Mouse (Mus musculus) G1E-ER4 (cell line): ENCODE results near the gene Itgbl1. TPM values are rescaled to one million over a fixed set of nuclear protein-coding genes. Genes with fewer than 3 reads are reported as not detected.

ENCODE experiments used
- GATA1 ChIP-seq: IDR thresholded peaks from one replicate; pipeline ENCODE4 v1.8.0; 2012; ENCODE audit warnings: low read length, inconsistent platforms
- polyA plus RNA-seq: library from polyadenylated mRNA; stranded (reverse); fragments of >175 nt; gene quantifications from 2 replicates; pipeline ENCODE4 v1.2.3, GENCODE M21; 2012

Gene Itgbl1
- not detected in 2 replicates for polyA plus RNA-seq

DNA sequence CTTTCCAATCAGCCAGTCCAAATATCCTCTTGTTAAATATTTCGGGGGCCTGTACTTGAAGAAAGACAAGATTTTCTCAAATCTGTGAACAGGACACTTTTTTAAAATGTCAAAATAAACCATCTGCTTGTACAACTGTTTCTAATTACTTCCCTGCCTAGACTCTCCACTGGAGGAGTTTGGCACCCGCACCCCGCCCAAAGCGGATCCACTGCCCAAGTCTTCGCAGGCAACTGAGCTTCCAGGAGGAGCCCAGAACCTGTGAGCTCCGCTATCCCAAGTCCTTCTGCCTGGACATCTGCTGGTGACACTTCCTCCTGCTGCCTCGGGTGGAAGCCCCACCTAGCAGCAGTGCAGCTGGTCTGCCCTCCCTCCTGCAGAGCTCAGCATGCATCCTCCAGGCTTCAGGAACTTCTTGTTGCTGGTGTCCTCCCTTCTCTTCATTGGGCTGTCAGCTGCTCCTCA is at the start of gene Itgbl1:
TSS of gene Itgbl1 (plus strand) at position 51 of the 465 bp plus-strand sequence.
- TF ChIP-seq GATA1, result no peak

DNA sequence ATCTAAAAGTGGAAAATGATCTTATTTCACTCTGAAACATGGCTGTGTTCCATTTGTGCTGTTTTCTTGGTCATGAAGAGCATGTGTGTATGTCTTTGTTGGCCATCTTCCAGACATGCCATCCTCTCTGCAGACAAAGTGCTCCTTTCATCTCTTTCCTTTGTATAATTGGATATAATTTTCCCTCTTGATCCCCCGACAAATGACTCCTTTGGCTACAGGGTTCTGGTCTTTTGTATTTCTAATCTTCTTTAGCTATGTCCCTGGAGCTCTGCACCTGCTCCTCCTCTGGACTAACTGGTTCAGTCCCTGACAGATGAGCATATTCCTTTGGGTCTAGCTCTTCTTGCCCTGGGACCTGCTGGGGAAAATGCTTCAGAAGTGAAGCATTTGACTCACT is 36.8 kb upstream of the Itgbl1 start:
- no peak for TF ChIP-seq GATA1

DNA sequence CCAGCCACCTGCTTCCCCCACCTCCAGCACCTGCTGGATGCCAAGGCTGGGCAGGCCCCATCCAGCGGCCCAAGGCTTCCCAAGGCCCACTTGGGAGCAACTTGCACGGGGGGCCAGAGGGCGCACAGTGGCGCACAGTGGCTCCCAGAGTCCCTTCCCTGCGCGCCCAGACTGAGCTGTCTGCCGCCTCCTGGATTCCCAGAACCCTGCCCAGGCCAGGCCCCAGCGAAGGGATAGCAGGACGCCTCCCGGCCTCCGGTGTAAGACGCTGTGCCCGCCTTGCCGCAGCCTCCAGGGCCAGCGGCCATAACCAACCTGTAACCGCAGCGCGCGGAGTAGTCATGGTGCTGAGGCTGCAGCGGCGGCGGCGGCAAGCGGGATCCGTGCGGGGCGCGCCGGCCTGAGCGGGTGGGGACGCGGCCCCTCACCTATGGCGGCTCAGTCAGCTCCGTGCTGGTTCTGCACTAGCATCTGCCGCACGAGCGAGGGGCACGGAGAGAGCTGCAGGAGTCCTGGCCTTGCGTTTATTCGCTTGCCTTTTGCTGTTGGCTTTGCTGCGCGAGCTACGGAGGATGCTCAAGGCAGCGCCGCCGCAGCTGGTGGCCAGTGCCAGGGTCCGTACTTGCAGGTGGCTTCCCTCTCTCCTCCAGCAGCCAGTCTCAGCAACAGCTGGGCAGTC is 33.1 kb upstream of the Itgbl1 start, which contains the start of gene Nalcn:
TSS of gene Nalcn (minus strand) at position 644 of the 679 bp plus-strand sequence.
- TF ChIP-seq GATA1, result no peak

DNA sequence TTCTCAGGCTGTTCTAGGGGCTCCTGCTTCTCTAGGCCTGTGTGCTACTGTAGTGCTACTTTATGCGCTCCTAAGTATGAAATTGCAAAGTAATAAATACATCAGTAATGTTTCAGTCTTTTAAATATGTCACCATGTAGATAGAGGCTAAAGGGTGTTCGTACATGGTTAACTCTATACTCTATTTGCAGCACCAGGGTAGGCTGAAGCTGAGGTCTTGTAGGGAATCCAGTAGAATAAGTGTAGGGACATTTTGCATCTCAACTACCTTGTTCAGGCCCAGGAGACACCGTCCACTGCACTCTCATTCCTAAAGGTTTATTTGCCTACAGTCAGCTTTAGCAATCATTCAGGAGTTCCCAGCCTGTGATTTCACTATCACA is 32.6 kb upstream of the Itgbl1 start:
- no peak for TF ChIP-seq GATA1

DNA sequence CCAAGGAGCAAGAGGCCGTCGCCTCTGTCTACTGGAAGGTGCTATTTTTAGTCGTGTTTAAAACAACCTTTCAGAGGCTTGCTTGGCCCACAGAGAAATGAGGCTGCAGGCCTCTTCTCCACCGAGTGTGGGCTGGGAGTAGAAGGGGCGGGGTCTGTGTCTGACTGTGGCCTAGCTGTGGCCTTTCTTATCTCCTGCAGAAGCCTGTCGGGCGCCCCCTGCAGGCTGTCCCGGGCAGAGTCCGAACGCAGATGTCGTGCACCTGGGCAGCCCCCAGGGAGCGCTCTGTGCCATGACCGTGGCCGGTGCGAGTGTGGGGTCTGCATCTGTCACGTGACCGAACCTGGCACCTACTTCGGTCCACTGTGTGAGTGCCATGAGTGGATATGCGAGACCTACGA is 1.3 kb downstream of the Itgbl1 start:
- TF ChIP-seq GATA1, result no peak

DNA sequence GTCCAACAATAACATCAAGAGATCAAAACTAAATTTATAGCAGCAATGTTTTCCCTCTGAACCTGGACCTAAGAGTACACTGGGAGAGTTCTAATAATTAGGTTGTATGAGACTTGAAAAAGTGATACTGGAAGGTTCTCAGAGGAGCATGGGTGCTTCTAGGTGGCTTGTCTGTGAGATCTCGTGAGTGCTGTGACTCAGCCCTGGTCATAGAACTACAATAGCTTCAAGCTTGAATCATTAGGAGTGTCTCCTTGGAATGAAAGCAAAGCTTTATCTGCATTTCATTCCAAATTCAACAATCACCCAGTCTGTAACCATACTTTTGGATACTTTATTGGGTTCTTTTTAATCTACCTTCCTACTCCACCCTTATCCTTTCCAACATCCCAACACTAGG is 2.6 kb downstream of the Itgbl1 start:
- no peak for TF ChIP-seq GATA1

DNA sequence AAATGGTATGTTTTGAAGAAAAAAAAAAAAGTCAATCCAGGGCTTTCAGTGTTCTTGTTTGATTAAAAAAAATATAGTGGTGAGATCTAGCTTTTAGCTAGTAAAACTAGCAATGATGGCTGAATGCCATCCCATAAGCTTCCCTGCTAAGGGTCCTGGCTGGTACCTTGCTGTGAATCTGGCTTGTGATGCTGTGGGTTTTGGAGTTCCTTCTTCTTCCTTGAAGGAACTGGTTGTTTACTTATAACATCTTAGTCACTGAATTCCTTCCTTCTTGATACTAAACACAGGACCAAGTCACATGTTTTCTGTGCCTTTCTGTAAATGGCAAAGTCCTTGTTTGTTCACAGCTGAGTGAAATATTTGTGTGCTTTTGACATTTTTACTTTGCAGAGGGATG is 3.4 kb downstream of the Itgbl1 start:
- no peak for TF ChIP-seq GATA1

DNA sequence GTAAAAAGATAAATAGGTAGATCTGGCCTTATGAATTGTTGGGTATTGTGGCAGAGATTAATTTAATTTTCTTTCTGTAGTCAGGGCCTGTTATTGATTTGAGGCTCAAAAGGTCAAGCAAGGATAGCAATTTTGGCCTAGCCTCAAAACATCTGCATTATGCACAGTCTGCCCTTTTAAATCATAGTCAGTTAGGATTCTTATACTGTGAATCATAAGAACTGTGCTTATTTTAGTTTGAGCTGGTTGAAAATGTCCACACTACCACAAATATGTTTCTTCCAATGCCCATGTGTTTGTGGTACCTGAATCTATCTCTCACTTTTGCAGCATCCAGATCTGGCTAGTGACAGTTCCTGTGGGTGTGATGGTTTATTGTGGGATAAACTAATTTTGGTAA is 4.7 kb downstream of the Itgbl1 start:
- TF ChIP-seq GATA1, result no peak

DNA sequence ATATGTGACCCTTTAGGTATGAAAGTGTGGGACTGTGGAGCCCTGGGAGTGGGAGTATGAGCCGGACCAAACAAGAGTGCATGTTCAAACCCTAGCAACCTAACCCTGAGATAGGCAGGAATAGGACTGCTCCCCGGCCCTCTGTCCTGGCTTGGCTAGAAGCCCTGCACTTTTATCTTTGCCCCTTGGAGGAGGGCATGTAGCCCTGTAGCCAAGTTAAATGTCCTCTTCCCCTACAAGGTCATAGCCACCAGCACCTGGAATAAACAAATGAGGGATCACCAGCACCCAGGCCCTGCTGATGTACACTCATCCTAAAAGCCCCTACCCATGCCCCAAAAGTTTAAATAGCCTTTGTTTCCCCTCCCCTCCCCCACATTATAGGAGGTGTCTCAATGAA is 18.3 kb downstream of the Itgbl1 start:
- no peak for TF ChIP-seq GATA1

DNA sequence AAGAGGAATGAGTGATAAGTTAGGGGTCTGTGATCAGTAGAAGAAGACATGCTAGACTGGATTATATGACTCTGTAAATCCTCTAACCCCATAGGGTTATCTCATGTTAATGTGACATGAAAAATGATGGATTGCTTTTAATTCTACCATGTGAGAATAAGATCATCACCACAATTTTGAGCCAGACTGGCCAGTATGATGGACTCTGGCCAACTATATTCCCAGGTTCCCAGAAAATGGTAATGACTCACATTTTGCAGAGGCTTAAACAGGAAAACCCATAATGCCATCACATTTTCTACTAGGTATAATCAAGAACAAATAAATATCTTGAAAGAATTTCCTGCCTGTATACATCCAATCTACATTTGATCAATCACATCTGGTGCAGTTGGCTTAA is 55.0 kb downstream of the Itgbl1 start:
- no peak for TF ChIP-seq GATA1

DNA sequence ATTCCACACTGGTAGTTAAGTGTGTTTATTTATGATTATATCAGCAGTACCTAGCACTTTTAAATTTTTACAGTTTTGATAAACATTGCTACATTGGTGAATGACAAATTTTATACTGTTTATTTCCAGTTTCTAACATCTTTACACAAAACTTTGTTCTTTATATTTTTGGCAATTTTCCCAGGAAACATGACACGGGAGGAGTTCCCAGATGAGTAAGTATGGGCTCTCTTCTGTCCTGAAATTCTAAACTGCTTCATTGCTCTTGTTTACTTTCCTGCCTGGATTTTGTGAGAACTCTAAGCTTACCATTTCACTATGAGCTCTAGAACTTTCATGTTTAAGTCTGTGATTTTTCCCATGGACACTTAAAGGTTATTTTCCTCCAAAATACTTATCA is 82.3 kb downstream of the Itgbl1 start:
- TF ChIP-seq GATA1, result no peak

DNA sequence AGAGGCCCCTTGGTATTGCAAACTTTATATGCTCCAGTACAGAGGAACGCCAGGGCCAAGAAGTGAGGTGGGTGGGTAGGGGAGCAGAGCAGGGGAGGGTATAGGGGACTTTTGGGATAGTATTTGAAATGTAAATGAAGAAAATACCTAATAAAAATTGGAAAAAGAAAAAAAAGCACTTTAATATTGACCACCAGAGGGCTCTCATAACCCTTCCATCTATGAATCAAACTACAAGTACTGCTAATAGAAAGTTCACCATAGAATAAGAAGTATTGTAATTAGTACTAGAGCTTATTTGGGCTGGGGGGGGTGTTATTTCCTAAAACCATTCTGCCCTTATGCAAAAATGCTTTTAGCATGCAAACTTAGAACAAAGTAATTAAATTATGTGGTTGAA is 91.2 kb downstream of the Itgbl1 start:
- no peak for TF ChIP-seq GATA1

DNA sequence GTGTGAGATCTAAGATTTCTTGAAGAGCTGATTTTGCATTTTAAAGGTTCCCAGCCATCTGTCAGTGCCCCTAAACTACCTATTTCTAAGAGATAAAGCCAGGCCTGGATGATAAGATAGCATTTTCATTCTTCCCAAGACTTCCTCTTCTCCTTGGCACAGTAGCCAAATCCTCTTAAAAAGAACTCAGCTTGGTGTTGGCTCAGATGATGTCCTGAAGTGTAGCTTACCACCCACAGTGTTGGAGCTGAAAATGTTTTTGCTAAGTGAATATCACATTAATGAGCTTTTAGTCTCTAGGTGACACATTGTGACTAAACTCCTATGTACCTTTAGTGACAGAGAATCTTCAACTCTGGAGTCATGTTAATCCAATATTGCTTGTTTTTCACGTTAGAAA is 99.8 kb downstream of the Itgbl1 start:
- TF ChIP-seq GATA1, result no peak

DNA sequence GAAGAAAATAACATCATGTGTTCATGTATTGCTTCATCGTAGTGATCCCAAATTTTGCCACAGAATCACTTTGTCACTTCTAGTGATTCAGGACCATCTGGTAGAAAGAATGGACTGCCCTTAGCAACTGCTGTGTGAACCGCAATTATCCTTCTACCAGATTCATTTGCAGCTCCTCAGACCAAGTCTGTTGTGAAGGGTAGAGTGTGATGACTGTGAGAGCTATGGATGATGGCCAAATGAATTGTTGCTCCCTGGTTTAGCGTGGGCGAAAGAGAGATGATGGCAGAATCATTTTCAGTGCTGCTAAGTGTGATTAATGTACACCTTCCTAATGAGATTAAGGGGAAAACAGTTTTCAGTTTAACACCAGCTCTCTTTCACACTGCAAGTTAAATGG is 100.3 kb downstream of the Itgbl1 start:
- no peak for TF ChIP-seq GATA1

DNA sequence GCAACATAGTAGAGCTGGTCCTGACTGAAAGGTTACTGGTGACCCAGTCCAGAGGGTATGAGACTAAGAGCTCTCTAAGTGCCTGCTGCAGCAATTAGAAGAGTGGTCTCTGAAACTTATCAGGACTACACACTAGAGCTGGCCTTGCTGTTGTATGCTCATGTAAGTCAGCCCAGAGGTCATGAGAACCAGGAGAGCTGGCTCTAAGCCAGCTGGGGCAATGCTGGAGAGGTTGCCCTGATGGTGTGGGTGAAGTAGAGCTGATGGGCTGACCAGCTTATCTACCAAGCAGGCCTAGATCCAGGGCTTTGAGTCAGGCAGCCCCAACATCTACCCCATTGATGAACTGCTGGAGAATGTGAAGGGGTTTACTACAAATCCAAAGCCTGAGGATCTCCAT is 142.0 kb downstream of the Itgbl1 start:
- TF ChIP-seq GATA1, result no peak

DNA sequence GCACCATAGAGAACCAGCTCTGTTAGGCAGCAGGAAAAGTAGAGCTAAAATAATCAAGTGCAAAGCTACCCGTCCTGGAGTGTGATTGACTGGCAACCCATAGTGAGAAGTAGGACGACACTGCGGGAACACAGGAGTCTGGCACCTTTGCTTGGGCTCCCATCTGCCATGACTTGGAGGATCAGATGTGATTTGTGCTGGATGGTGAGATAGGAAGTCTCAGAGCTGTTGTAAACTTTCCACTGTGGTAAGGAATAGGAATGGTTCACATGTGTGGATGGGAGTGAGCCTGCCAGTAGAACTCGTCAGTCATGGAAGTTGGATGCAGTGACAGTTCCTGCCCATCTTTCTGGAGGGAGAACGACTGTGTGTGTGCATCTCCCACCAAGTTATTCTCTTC is 177.9 kb downstream of the Itgbl1 start:
- no peak for TF ChIP-seq GATA1

DNA sequence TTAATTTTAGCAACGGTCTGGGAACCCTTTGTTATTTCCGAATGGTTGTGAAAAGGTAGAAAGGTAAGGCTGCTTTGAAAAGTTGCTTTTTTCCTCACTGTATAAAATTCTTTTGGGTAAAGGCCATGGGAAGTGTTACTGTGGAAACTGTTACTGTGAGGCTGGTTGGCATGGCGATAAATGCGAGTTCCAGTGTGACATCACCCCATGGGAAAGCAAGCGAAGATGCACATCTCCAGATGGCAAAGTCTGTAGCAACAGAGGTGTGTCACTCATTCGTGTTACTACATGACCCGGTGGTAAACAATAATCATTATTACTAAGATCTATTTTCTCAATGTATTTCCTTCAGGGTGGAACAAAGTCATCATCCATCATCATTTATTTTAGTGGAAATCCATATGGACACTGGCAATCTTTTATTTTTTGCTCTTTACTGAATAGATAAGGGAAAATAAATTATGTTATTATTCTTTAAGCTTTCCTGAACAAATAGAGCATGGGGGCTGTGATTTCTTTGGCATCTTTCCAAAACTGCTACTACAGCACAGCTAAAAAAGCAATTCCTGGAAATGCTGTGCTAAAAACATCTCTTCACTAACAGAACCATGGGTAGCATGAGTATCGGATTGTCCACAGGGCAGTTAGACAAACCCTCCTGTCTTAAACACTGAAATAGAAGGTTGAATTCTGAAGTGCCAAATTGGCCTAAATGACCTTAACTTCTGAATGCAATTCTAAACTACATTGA is 184.1 kb downstream of the Itgbl1 start:
- no peak for TF ChIP-seq GATA1
